Mouse (Mus musculus): Measurements from ENCODE around the gene Coq7.

Coq7 gene

DNA sequence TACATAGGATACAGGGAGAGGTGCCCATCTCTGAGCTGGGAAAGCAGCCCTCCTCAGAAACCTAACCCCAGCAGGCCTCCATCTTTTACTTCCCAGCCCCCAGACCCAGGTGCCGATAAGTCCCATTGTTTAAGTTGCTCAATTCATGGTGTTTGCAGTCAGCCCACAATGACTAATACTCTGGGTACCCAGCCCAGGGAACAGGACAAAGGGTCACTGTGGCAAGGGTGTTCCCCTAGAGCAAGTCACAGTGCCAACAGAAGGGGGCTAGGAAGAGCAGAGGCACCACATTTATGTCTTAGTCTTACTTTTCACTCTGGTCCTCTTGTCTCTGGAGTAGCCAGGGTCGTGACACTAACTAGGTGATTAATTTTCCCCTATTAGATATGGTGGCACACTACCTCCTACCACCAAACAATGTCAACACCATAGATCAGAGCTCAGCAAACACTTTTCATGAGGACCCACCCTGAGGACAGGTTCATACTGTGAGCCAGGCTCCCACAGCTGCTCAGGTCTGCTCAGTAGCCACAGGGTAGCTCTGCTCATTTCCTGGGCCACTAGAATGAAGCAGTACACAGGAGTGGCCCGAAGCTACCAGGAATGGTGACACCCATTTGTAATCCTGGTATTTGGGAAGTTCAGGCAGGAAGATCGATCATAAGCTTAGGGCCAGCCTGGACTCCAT lies 38.1 kb downstream of the Coq7 start:
- DNase-seq (ENCODE audit: low spot score) = no peak

DNA sequence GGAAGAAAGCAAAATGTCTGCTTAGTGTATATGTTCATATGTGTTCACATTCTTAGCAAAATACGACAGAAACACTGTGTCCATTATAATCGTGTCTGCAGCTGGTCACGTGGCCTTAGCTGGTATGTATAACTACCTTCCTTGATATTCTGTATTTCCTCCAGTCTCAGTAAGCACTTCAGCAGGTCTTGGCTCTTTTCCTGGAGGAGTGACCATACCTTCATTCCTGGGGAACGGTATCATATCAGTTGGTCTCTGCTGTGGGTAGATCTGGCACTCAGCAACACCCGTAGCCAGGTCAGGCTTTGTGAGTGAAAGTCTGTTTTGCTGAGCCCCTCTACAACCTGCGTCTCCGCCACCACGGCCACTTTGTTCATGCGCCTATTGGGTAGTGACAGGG lies 39.3 kb downstream of the Coq7 start:
- DNase-seq (ENCODE audit: low spot score) = no peak

DNA sequence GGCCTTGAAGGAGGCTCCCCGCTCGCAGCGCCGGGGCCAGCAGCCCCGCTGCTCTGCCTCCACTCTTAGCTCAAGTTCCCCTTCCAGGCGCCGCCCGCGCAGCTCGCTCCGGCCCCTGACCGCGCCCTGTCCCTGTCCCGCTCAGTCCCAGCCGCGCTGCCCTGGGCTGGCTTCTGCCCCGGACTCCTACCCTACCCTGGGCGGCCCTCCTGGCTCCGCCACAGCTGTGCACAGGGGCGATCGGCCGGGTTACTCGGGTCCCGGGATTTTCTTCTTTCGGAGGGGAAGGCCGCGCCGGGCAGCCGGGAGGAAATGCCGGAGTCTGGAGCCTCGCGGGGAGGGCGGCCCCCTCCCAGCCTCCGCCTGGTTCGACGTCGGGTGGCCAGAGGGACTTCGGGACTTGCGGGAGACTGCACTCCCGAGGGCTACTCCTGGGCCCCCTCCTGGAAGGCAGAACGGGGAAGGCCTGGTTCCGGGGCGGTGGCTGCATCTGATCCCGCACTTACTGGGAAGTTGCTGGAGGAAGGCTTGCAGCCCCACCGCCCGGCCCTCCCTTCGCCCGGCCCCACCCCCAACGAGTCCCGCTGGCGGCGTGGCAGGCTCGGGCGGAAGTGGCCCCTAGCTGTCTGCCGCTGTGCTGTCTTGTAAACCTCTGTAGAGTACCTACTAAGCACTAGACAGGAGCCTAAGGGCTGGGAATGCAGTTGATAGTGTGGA lies 41.6 kb downstream of the Coq7 start, which contains the start of gene Itpripl2:
Gene Itpripl2, minus strand, starts transcription at position 545 of the 717 bp plus-strand sequence.
- DNase-seq (ENCODE audit: low spot score) = peak; percentile 65

DNA sequence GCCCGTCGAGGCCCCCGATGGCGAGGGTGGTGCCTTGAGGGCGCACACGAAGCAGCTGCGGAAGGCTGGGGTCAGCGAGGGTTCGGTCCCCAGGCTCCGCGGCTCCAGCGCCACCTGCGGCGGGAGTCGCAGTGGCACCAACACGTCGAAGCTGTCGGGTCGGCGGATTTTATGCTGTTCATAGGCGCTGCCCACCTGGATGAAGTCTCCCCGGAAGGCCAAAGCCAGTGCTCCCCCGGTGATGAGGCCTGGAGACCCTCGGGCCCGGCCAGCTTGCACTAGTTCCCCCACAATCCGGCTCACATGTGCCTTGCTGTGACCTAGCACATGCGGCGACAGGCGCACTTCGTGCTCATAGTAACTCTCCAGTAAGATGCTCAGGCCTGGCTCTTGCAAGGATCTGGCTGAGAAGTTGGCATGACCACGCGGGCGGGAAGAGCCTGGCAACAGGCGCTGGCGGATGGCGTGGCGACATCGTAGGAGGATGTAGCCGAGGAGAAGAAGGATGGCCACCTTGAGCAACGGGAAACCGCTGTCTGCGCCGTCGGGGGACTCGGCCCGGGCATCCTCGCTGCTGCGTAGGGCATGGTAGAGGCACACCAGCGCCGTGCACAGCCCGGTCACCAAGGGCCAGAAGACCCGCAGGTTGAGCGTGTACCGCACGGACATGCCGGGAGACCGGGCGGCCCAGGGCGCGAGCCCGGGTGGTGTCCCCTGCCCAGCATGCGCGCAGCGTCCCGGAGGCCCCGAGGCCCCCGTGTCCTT lies 42.3 kb downstream of the Coq7 start:
- DNase-seq (ENCODE audit: low spot score) = peak; percentile 54

DNA sequence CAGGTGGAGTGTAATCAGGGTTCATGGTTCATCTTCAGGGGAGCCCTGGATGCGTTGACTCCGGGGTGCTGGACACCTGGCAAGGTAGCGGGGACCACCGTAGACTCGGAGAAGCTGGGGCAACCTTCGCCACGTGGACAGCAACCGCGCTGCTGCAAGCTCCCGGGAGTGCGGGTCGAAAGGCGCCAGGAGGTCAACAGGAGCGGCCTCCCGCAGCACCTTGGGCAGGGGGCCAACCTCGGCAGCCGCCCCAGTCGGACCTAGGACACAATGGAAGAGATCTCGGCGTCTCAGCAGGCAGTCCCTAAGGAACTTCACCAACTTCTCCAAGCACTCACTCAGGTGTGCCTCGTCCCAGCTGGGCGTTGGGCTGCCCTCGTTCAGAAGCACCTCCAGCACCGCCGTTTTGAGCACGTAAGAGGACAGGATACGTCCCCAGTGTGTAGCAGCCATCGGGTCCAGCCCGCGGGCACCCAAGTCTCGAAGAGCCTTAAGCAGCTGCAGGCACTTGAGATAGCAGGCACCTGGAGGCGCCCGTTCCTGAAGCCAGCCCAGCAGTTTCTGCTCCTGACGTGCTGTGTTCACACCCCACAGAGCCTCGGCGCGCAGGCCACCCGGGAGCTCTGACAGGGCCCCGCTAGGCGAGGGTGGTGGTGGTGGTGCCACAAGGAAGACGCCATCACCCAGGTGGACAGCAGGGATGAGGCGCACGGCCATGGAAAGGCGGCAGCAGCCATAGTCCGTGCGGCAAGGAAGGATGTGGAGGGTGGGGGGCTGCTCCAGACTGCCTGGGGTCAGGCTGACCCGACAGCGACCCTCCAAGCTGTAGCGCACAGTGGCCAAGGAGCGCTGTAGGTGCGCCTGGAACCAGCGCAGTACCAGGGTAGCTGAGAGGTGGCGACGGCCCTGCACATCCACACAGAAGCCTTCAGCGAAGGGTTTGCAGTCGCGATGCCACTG lies 43.2 kb downstream of the Coq7 start:
- DNase-seq (ENCODE audit: low spot score) = peak; percentile 19

DNA sequence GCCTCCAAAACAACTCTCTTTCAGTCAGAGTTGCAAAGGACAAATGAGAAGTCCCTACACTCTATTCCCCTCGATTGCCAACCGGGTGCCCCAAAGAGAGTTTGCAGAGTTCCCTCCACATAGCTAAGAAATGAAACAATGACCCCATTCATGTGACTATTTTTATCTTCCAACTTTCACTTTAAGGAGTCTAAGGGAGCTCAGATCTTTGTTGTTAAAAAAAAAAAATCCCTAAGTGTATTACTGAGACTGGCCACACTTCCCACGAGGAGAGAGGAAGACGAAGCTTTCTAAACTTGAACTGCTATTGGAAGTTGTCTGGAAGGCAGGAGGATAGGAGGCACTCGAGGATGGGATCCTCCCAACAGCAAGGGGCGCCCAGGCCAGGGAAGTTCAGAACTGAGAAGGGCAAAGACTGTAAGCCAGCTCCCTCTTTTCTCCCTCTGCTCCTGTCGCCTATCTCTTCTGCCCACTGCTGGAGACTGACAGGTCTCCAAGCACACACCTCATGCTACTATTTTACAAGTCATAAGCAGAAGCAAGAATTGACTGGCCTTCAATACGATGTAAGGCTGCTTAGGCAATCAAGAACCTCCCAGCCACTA lies 45.0 kb downstream of the Coq7 start:
- DNase-seq (ENCODE audit: low spot score) = peak; percentile 32

DNA sequence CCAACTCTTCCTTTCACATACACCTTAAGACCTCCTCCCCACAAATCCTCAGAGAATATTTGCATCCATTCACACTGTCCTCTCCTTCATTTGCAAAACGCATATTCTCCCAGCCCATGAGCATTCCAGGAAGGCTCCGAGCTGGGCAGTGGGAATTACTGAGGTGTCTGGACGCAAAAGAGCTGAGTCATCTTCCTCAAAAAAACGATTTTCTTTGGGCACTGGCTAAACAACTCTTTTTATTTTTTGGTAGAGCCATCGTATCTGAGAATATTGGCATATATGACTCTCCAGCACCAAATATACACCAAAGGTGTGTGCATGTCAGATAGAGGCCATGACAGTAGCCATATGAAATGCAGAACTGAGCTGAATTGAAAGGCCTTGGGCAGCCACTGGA lies 46.2 kb downstream of the Coq7 start:
- DNase-seq (ENCODE audit: low spot score) = peak; percentile 31

DNA sequence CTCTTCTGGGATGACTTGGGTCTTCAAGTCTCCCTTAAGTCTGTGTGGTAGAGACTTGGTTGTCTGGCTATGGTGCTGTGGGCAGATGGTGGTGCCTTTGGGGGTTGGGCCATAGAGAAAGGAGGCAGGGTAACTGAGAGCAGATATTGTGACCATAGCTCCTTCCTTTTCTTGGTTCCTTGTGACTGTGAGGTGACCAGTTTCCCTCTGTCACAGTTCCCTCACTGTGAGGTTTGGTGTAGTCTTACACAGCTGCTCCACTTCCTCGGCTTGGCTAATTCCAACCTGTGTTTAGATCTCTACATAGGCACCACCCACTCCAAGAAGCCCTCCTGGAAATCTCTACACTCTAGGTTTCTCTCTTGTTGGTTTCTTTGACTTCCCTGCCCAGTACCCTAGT lies 49.2 kb downstream of the Coq7 start:
- DNase-seq (ENCODE audit: low spot score) = no peak

DNA sequence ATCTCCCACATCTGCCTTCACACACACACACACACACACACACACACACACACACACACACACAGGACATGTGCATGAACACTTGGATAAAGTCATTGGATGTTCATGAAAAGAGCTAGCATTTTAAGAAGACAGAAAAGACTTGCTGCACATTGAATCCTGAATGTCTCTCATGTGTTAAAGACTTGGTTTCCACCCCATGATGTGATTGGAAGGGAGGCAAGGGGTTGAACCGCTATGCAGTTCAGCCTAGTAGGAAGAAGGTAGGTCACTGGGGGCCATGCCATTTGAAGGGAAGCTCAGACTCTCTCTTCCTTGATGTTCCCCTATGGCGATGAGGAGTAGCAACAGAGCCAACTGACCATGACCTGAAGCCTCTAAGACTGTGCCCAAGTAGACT lies 51.2 kb downstream of the Coq7 start:
- DNase-seq (ENCODE audit: low spot score) = no peak

DNA sequence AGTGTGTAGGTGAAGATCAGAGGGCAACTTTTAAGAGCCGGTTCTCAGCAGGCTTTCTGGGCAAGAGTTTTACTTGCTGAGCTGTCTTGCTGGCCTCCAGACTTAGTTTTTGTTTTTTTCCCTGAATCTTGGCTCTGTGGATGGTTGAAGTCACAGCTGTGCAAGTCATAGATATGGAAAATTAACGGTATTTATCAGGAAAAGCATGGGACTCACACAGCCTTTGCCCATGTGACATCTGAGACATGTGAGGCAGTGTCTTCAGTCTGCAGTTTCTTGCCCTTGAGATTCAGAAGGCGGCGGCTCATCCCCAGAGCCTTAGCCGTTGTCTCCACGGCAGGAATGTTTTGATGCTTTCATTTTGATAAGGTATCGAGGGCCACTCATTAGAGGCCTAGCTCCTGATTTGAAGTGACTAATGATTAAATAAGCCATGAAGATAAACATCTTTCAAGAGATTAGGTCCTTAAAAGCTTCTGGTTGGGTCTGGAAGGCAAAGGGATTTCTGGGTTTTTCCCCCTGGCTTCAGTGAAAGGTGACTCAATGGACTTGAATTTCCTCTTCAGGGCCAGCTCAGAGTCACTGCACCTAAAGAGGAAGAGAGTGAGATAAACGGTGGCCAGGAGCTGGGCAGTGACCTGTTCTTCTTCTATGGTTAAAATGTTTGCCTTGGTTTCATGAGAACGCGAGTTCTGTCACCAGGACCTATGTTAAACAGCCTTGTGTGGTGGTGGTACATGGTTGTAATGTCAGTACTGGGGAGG lies 51.9 kb downstream of the Coq7 start:
- peak; percentile 24 for DNase-seq (ENCODE audit: low spot score)

DNA sequence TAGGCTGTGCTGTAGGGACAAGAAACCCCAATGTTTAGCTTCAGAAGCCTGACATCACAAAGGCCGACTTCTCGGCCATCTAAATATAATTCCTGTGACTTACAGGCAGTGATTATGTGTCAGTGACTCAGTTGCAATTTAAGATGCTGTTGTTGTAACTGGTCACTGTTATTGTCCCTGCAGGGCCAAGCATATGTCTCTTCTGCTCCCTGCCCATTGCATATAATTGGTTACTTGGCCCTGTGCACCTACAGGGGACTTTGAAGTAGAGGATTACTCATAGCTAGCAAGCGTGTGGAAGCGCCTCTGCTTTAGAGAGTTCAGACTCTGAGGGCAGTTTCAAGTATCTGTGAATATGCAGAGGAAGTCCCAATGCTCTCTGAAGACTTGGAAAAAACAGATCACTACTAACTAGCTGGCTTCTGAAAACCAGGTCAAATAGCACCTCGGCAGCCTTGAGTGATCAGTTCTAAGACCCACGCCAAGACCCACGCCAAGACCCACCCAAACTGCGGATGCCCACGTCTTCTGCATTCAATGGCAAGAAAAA lies 52.9 kb downstream of the Coq7 start:
- no peak for DNase-seq (ENCODE audit: low spot score)

DNA sequence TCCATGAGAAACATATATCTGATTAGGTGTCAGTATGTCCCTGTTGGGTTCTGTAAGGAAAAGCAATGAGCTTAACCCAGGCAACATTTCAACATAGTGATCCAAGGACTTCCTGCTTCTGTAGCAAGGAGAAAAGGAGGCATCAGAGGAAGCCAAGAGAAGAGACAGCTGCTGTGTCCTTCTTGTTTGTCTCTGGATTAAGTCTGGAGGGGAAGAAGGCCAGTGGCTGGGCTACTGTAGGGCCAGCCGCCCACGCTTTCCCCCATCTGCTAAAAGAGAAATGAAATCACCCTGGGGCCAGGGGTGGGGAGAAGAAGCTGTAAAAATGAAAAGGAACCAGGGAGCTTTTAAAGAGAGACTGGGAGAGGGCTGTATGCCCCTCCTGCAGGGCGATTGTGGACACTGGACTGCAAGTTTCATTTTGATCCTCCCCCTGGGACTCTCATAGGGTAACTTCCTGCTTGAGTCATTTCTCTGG lies 54.3 kb downstream of the Coq7 start:
- peak; percentile 15 for DNase-seq (ENCODE audit: low spot score)

DNA sequence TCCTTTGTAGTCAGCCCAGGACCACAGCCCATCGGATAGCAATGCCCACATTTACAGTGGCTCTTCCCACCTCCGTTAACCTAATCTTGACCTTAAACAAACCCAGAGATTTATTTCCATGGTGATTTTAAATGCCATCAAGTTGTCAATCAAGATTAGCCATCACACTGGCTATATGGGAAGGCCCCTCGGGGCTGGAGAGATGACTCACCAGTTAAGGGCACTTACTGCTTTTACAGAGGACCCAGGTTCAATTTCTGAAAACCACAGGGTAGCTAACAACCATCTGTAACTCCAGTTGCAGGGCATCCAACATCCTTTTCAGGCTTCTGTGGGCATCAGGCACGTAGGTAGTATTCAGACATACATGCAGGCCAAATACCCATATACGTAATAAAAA lies 56.7 kb downstream of the Coq7 start:
- no peak for DNase-seq (ENCODE audit: low spot score)

DNA sequence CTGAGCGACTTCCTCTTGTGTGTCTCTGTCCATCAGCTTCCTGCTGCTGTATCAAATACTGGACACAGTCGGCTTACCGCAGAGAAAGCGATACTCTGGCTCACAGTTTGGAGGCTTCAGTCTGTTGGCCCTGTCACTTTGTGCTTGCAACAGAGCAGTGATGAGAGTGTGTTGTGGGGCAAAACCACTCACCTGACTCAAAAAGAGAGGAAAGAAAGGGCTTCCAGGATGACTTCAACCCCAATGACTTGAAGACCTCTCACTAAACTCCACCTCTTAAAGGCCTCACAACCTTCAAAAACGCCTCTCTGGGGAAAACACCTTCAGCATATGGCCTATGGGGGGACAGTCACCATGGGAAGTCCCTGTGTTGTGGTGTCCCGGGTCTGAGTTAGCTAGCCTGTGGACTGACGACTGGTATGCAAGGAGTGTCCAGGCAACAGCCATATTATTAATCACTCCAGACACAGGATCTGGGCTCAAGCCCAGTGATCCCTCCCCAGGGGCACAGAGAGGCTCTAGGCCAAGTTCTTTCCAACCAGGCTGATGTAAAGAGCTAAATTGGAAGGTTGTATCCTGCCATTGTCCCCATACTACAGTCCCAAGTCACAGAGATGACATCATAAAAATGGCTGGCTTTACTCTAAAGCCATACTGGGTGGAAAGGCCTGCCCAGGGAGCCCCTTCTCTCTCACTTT lies 58.0 kb downstream of the Coq7 start:
- peak; percentile 68 for DNase-seq (ENCODE audit: low spot score)

DNA sequence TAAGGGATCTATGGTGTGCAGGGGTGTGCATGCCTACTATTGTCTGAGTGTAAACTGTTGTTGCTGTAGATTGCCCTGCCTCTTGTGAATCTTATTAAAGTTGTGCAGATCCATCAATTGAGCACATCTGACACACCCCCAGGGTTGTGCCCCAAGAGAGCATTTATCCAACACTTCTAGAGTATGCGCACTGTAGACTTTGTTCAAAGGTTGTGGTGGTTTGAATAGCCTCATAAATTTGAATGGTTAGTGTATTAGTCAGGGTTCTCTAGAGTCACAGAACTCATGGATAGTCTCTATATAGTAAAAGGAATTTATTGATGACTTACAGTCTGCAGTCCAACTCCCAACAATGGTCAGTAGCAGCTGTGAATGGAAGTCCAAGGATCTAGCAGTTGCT lies 60.3 kb downstream of the Coq7 start:
- no peak for DNase-seq (ENCODE audit: low spot score)

DNA sequence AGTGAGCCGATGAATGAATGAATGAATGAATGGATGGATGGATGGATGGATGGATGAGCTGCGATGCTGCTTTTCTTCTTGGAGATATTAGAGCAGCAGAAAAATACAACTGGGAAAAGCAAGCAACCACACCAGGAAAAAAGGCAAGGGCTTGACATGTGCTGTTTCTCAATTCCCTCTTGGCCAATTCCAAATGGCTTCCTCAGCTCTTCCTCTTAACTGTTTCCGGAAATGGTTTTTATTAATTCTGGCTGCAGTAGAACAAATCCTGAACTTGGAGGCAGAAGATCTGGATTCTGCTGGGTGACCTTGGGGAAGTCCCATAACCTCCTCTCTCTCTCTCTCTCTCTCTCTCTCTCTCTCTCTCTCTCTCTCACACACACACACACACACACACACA lies 65.1 kb downstream of the Coq7 start:
- peak; percentile 27 for DNase-seq (ENCODE audit: low spot score)

DNA sequence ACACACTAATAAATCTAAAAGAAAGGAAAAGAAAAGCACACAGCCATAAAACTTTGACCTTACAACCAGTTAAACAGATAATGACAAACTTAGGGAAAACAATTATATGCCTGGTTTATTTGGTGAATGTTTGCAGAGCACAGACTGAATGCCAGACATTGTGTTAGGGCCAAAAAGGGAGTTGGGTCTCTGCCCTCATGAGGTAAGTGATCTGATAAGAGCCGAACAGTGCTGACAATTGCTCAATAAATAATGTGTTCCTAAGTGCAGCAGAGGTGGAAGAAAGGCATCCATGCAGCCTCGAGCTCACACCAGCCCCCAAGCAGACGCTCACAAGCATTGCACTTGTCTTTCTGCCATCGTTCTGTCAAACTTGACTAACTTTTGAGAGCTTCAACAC lies 68.7 kb downstream of the Coq7 start:
- DNase-seq (ENCODE audit: low spot score) = peak; percentile 20

DNA sequence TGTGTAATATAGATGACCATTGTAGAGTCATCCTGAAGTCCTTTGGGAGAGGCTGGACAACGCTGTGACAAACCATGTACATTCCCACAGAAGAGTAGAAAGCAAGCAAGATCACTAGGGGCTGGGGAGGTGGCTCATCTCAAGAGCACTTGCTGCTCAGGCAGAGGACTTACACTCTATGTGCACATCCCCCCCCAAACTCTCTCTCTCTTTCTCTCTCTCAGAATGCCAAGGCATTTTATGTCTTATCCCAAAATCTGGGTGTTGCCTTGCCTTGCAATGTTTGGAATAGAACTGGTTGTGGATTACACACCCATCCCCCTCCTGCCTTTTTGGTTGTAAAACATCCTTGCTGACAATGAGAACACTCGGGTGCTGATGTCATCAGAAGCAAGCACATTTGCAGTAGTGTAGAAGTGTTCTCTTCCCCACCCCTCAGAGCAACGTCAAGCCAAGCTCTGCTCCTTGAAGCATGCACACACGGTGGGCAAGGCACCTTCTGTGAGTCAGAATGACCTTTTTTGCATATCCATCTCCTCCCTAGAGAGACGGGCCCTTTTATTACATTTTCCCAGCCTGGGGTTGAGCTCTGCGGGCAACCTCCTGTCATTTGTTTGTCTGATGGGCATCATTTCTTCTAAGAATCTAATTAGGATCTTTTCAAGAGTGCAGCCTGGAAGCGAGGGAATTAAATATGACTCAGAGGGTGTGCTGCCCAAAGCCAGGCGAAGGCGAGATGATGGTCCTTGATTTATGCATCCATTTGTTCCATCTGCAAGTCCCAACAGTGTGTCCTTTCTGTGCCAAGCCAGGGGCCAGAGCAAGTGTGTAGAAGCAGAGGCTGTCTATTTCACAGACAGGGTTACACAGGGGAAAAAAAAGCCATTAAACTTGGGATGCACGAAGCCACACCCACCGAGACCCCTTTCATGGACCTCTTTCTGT lies 70.1 kb downstream of the Coq7 start:
- no peak for DNase-seq (ENCODE audit: low spot score)

Data from adipocyte (in vitro differentiated cells).